Mouse (Mus musculus) c-Kit-negative CD71-positive TER-119-positive erythroid progenitor cells, embryonic 14.5 days (primary cell): ENCODE results near the gene Vmn2r63.
"Not testable (repeated sequence)": the region's sequence is repeated elsewhere in the genome, so short reads cannot be mapped to it uniquely, and the experiment has no call there.

Experiments
- DNase-seq: peaks from one replicate; pipeline ENCODE4 v3.0.0-alpha.2; 2013; ENCODE audit warnings: low read depth, low spot score

Gene Vmn2r63

GRCm38 (mm10) chr7:42933722-42934121, at the start of gene Vmn2r63:
Gene Vmn2r63, minus strand, starts transcription at chr7:42933822.
- DNase-seq, result not testable (repeated sequence)

DNA sequence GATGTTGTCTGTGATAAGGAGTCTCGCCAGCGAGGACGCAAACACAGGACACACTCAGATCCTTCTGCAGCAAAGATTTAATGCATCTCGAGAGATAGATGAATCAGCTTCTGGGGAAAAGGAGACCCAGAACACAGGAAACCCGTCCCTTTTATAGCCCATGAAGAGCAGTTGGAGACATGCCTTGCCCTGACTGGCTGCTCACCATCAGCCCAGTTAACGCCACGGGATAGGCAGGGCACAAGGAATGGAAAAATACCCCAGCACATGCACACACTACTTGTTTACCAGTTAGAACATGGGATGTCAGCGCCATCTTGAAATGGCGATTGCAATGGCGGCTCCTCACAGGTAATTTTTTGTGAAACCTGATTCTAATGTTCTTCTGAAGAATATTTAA, 47.1 kb upstream of the Vmn2r63 start:
- no peak for DNase-seq

DNA sequence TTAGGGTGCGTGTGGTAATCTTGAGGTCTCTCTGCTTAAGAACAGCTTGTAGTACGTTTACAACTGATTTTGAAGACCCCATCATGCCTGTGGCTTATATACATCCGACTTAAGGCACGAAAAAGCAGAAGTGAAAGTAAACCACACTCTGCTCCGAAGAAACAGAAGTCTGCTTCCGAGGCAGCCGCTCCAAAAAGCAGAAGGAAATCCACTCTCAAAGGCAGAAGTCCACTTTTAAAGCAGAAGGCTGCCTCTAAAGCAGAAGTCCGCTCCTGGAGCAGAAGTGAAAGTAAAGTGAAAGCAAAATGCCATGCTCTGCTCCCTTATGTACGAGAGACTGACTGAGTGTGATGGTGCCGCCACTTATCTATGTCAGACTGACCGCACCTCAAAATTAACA, 46.5 kb upstream of the Vmn2r63 start:
- DNase-seq, result no peak

DNA sequence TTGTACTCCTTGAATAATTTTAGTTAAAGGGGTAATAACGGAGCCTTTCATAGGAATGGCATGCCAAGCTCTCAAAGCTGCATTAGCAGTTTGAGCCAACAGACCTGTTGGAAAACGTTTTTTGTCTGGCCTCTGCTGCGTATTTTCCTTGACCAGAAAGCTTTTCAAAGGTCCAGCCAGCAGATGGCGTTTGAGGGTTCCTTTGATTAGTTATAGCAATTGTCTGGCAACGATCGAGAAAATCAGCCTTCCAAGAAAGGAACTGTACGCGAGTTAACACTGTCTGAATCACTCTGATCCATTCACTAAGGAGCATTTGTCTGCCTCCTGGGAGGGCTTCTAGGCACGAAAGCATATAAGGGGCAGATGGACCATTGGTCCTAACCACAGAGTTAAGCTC, 31.6 kb upstream of the Vmn2r63 start:
- no peak for DNase-seq

DNA sequence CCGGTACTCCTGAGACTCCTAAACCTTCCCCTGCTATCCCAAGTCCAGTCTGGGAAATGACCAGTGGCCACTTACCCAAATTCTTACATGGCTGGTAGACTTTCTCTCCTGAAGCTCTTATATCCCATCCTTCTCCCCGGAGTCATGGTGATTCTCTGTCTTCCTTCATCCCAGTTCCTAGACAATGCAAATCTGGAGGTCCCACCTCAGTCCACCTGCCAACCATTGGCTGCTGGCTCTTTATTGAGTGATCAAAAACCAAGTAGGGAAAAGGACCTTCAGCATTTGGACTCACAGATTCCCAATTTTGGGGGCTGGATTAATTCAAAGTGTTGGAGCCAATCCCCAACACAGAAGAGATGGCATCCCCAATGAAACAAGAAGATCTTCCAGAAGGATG, 35.6 kb downstream of the Vmn2r63 start:
- not testable (repeated sequence) for DNase-seq

- DNase-seq, result no peak
These were observed 55.5 kb downstream of the Vmn2r63 start for GRCm38 (mm10) chr7:42878090-42878489.

DNA sequence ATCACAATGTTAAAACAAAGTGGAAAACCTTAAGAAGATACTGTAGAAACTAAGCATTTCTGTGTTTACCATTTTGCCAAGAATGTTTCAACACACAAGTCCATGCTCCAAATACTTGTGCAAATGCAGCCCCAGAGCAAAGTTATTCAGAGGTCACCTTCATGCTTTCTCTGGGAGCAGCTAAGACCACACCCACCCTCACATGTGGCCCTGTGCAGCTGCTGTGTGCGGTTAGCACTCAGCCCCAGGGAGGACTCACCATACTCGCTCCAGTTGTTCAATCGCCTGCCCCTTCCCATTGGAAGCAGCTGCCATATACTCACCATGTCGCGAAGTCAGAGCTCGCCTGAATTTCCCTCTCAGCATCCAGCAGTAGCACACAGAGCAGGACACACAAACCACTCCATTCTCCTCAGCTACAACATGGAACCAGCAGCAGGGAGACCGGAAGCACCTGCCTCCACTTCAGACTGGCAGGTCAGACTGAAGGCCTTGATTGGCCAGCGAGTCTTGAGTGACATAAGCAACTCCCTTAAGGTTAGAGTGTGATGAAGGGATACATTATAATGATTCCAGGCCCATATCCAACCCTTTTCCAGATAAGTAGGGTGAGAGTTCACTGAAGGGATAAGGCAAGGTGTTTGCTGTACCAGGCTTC, 66.7 kb downstream of the Vmn2r63 start, which contains the start of gene Gm2381:
Gene Gm2381 (minus strand): TSS at position 434 of the 658 bp plus-strand sequence.
- not testable (repeated sequence) for DNase-seq
